Mouse (Mus musculus): Measurements from ENCODE around the gene Olfr1274-ps.
"Not testable (repeated sequence)": the region's sequence is repeated elsewhere in the genome, so short reads cannot be mapped to it uniquely, and the experiment has no call there.

Gene Olfr1274-ps

DNA sequence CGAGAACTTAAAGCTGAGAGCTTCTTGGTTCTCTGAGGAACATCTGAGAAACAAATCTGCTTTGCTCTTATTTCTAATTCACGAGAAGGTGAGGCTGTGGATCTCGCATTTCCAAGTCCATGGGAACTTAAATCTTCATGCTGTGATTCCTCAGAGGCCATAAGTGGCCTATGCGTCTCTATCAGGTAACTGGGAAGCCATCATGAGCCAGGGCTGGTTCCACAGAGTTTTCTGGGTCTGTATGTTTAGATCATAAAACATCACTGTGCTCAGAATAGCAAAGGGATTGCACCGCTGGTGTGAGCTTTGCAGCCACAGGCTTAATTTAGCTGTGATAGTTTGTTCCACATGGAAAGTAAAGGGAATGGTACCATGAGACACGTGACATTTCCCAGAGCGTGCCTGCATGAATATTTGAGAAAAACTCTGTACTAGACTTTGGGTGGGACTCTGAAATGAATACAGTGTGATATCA is at the start of gene Olfr1274-ps:
Gene Olfr1274-ps, plus strand, starts transcription at position 51 of the 475 bp plus-strand sequence.
- DNase-seq: not testable (repeated sequence)

DNA sequence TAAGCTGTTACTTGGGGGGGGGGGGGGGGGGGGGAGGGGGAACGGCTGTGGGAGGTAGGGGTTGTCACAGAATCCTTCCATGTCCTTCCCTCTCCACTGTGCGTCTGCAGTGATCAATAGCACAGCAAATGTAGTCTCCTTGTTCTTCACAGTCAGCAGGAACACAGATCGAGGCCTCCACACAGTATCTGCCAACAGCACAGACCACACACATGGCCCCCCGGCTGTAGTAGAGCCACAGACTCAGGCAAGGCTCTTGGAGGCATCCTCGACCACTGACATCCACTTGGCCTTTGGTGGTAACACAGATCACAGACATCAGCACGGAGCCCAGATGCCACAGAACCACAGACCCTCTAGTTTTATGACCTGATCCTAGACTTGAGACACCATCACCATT is 47.4 kb upstream of the Olfr1274-ps start:
- DNase-seq: not testable (repeated sequence)

DNA sequence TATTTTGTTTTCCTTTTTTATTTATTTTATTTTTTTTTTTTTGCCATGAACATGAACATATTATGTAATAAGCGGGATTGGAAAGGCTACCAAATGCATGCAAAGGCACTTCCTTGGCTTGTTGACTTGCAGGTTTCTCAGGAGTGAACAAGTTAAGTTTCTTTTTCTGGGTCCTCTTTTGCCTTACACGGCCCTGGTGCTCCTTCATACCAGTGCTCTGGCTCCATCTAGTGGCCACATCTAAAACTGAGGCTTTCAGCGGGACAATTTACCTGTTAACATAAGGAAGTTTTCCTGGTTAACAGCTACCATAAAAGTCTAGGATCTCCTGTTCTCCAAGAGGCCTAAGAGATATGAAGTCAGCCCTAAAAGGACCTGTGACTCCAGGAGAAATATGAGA is 46.9 kb upstream of the Olfr1274-ps start:
- not testable (repeated sequence) for DNase-seq

DNA sequence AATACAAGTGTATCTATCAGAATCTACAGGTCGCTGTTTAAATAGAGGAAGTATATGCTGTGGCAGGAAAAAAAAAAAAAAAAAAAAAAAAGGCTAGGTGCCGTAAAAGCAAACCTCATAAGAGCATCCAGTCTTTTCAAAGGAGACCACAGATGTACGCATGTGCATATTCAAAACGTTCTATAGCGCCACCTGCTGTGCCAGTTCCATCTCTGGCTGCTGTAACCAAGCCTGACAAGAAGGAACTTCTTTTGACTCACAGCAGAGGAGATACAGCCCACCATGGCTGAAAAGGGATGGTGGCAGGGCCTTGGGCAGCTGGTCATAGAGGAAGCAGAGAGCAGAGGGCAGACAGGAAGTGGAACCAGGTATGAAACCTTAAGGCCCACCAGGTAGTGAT is 39.3 kb upstream of the Olfr1274-ps start:
- not testable (repeated sequence) for DNase-seq

DNA sequence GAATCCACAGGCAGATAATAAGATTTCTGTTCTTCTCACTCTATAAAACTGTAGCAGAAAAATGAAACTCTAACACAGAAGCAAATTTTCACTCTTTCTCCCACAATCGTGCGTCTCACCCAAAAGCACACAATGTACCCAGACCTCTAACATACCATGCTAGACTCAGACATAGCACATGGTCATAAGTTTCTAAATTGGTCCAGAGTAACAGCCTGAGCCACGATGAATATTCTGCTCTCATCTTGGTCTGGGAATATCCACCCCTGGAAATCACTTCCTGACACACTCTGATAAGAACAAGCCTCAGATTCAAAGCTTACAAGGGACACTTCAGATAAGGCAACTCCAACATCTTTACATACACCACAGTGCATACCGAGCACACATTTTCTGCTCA is 38.3 kb upstream of the Olfr1274-ps start:
- DNase-seq: not testable (repeated sequence)

DNA sequence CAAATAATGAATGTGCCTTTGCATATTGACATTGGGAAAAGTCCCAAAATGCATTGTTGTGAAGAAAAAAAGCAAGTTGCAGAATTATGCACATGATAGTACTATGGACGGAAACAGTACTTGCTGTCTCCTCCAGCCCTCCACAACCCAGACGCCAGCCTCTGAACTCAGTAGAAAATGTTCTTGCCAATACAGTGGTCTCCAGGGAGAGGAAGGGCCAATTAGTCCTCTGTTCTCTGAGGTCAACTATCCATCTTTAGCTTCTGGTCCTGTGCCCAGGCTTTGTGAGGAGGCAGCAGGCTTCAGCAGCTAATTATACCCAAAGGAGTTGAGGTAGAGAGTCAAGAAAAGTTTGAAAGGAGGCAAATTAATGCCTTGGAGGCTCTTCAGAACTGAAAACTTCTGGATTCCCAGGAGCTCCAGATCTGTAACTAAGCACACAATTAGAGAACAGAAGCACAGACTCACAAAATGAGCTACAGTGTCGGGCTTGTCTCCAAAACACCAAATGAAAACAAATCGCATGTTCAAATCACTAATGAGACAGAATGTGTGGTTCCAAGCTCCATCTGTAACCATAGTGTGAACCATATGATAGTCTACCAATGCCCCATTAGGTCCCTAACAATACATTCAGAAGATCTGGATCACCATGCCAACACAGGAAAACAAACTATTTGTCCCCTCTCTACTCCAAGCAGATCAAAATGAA is 15.8 kb downstream of the Olfr1274-ps start:
- DNase-seq: not testable (repeated sequence)

DNA sequence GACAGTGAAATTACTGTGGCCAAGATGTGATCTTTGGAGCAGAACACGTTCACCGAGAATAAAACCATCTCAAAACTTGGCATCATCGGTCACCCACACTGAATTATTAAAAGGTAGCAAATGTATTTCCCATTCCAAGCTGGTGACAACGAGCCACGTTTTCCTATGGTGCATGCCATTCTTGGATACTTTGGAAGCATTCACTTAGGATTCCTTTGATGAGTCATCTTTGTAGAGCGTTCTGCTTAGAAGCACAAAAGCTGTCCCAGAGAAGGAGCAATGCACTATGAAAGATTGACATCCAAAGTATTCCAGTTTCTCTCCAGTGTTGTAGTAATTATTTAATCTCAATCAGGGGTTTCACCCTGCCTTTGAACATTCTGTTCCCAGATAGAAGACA is 23.8 kb downstream of the Olfr1274-ps start:
- not testable (repeated sequence) for DNase-seq

DNA sequence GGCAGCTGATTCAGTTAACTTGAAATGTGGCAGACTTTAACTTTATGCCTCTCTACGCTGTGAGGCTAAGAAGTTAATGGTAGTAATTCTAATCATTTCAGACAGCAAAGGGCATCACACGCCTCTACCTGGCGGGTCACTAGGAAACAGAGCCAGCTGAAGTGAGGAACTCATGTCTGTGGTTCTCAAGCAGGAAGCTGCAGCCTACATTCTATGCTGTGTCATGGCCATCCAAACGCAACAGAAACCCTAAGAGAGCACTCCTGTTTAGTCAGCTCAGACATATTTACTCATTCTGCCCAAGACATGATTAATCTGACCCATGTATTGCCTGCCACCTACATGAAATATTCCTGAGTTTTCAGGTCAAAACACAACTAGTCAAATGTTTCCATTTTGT is 26.5 kb downstream of the Olfr1274-ps start:
- DNase-seq: not testable (repeated sequence)

DNA sequence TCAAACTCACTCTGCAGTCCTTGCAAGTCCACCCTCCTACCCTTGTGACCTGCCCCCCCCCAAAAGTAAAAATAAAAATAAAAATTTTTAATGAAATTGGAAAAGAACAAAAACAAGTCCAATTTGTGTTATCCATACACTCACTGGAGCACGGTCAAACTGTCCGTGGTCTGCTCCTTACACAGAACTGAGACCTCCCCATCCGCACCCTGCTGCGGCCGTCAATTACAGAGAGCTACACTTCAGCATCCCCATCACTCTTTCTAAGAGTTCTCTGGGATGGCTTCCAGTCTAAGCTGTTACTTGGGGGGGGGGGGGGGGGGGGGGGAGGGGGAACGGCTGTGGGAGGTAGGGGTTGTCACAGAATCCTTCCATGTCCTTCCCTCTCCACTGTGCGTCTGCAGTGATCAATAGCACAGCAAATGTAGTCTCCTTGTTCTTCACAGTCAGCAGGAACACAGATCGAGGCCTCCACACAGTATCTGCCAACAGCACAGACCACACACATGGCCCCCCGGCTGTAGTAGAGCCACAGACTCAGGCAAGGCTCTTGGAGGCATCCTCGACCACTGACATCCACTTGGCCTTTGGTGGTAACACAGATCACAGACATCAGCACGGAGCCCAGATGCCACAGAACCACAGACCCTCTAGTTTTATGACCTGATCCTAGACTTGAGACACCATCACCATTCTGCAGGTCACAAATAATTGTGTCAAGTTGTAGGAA is 30.7 kb downstream of the Olfr1274-ps start:
- DNase-seq: not testable (repeated sequence)

DNA sequence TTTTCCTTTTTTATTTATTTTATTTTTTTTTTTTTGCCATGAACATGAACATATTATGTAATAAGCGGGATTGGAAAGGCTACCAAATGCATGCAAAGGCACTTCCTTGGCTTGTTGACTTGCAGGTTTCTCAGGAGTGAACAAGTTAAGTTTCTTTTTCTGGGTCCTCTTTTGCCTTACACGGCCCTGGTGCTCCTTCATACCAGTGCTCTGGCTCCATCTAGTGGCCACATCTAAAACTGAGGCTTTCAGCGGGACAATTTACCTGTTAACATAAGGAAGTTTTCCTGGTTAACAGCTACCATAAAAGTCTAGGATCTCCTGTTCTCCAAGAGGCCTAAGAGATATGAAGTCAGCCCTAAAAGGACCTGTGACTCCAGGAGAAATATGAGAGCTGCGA is 31.3 kb downstream of the Olfr1274-ps start:
- DNase-seq: not testable (repeated sequence)

DNA sequence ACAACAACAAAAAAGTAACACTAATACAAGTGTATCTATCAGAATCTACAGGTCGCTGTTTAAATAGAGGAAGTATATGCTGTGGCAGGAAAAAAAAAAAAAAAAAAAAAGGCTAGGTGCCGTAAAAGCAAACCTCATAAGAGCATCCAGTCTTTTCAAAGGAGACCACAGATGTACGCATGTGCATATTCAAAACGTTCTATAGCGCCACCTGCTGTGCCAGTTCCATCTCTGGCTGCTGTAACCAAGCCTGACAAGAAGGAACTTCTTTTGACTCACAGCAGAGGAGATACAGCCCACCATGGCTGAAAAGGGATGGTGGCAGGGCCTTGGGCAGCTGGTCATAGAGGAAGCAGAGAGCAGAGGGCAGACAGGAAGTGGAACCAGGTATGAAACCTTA is 39.0 kb downstream of the Olfr1274-ps start:
- not testable (repeated sequence) for DNase-seq

DNA sequence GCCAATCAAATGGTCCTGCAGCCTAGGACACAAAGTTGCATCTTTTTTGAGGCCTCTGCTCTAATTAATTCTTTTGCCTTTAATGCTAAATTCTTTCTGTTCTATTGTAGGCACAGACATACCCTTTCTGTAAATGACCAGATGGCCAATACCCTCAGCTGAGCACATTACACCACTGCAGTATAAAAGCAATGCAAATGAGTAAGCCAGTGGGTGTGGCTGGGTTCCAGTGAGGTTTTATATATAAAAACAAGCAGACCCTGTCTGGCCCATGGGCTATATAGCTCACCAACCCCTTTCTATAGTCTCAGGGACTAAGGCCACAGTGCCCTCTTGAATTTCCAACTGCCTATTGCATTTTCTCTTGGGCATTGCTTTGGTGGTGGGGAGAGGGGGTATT is 41.7 kb downstream of the Olfr1274-ps start:
- DNase-seq: not testable (repeated sequence)

DNA sequence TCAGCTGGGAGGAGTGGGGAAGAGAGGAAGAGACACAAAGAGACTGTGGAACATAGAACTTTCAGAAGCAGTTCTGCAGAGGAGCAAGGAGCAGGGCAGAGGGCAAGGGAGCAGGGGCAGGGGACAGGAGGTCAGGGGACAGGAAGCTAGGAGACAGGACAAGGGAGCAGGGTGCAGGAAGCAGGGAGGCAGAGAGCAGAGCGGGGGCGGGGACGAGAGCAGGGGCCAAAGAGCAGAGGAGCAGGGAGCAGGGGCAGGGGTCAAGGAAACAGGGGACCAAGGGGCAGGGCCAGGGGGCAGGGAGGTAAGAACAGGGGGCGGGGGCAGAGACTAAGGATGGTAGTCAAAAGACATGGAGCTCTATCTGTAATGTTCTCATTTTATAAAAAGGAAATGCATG is 43.3 kb downstream of the Olfr1274-ps start:
- peak; percentile 63 for DNase-seq

DNA sequence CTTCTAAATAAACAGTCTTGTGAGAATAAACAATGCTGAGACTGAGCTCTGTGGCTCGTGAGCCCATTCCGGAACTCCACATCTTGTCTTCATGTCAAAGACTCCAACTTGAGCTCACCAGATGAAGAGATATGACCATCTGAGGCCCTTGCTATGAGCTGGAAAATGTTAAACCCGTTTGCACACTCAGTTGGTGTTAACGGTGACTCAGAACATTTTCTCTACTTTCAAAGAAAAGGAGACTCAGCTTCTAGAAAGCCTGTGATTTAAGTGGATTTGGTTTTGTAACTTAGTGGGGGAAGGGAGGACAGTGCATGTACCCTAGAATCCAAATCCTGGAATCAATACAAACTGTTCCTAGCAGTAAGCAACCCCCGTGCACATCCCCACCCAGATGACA is 45.3 kb downstream of the Olfr1274-ps start:
- DNase-seq: no peak

DNA sequence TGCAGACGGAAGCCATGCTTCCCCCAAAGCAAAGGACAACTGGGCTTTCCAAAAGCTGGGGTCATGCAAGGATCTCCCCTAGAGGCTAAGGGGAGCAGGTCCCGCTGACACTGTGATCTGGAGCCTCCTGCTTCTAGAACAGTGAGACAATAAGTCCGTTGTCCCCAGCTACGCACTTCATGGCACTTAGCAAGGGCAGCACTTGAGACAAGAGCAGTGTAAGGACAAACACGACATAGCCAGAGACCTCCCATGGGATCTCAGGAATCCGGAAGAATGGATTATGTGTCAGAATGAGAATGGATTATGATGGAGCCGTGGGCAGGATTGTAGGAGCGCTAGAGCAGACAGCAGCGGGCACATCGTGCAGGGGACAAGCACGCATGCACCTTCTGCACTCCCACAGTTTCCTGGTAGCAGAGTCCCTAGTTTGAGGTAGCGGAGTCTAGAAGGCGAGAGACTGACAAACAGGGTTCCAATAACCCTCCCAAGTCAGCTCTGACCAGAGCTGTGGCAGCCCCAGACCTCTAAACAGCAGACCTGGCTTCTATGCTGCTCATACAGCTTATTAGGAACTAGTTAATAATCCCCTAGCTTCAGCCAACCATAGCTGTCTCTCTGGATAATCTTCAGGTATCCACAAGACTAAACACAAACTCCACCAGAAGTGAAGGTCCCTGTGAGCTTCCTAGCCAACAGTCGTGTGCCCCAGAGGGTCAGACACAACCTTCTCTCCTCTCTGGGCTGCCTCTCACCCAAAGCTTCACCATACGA is 50.7 kb downstream of the Olfr1274-ps start:
- peak; percentile 62 for DNase-seq

DNA sequence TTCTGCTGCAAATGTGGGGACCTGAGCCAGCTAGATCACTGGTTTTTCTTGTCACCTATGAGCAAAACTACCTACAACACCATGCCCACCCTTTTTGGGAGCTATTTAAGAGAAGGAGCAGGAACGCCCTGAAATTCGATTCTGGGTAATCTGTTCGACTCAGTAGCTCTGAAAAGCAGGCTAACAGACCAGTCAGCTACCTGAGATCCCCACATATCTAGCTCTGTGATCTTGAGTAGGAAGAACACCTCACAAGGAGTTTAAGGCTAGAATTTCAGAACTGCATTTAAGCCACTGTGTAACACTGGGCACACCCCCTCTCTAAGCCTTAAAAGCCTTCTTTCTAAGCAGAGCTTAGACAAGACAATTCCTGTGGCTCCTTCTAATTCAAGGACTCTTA is 53.9 kb downstream of the Olfr1274-ps start:
- DNase-seq: no peak

Data from kidney, adult 9 months (tissue).